In the genomic region with DNA sequence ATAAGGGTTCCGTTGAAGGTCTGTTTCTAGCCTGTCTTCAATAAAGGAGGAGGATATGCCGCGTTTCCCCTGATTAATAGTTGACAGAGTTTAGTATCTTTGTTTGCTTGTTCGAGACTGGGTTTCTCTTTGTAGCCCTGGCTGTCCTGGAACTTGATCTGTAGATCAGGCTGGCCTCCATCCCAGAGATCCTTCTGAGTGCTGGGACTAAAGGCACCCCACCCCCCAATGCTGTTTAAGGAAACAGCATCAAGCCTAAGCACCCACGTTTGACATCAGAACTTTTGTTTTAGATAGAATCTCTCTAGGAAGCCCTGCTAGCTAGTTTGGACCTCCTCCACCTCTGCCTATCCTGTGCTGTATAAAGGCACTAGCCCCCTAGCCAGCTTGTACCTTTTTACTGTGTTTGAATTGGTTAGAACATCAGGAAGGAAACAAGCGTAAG, we compare ENCODE assay signal across 8 mouse cellular contexts. TPM values are rescaled to one million over a fixed set of nuclear protein-coding genes. Genes with fewer than 3 reads are reported as not detected.
DNase-seq lines count a peak whose midpoint lies in the region; ATAC-seq and TF ChIP-seq lines count a peak whose summit lies in the region.

No protein-coding gene starts in this region.

- no peaks in the 10 kb centered on the region for H3K9me3 ChIP-seq in heart, embryonic 10.5 days
- no peaks in the 10 kb centered on the region for H3K9me3 ChIP-seq in G1E (replicated peaks)
- H3K9me3 ChIP-seq in hindbrain, embryonic 11.5 days (ENCODE audit: control insufficient read depth, low read length), result no peaks in the 10 kb centered on the region

- peak; percentile 66 for DNase-seq in heart, embryonic 10.5 days (ENCODE audit: low spot score)
- DNase-seq in heart, adult 9 months (ENCODE audit: low spot score in 2 of 2), result no peak
- no peak for DNase-seq in G1E (ENCODE audit: low spot score)
- DNase-seq in hindbrain, embryonic 11.5 days (ENCODE audit: low spot score), result no peak
- peak; percentile 42 for DNase-seq in lung, postnatal 36 days
- no peak for DNase-seq in embryo, embryonic 9.5 days (ENCODE audit: extremely low spot score)
- no peak for DNase-seq in urinary bladder, postnatal 25 days (ENCODE audit: low spot score)
- no peak for DNase-seq in cerebellum, postnatal 14 days

- no peak for ATAC-seq in G1E (ENCODE audit: extremely low read depth, insufficient number of reproducible peaks, low FRiP score, poor library complexity, severe bottlenecking)
- no peak for ATAC-seq in hindbrain, embryonic 11.5 days (ENCODE audit: low FRiP score)

- no peak for TF ChIP-seq CTCF in G1E (IDR thresholded peaks at IDR 0.05; ENCODE audit: low read depth, low read length)

- no peaks in the 10 kb centered on the region for H3K27me3 ChIP-seq in heart, embryonic 10.5 days (ENCODE audit: insufficient read depth, poor library complexity, severe bottlenecking)
- no peaks in the 10 kb centered on the region for H3K27me3 ChIP-seq in G1E (ENCODE audit: insufficient read depth, low read length)
- H3K27me3 ChIP-seq in hindbrain, embryonic 11.5 days (ENCODE audit: control insufficient read depth, insufficient read depth, low read length), result no peaks in the 10 kb centered on the region

- H3K36me3 ChIP-seq in heart, embryonic 10.5 days, result no peaks in the 10 kb centered on the region
- peaks cover 6% of the 10 kb centered on the region for H3K36me3 ChIP-seq in G1E (replicated peaks)
- H3K36me3 ChIP-seq in hindbrain, embryonic 11.5 days (ENCODE audit: control insufficient read depth, insufficient read depth, low read length), result no peaks in the 10 kb centered on the region

- peak overlapping the region; percentile 96 for H3K27ac ChIP-seq in heart, embryonic 10.5 days
- H3K27ac ChIP-seq in hindbrain, embryonic 11.5 days (ENCODE audit: low read depth, low read length), result no peak overlapping the region

- peak overlapping the region; percentile 64 for H3K4me2 ChIP-seq in hindbrain, embryonic 11.5 days (replicated peaks; ENCODE audit: low read depth, low read length)

- H3K4me3 ChIP-seq in heart, embryonic 10.5 days, result peak overlapping the region; percentile 95
- peak overlapping the region; percentile 98 for H3K4me3 ChIP-seq in G1E (ENCODE audit: low read depth, low read length)
- H3K4me3 ChIP-seq in hindbrain, embryonic 11.5 days (ENCODE audit: low read depth, low read length), result peak overlapping the region; percentile 93

- H3K4me1 ChIP-seq in heart, embryonic 10.5 days, result peaks cover 19% of the 10 kb centered on the region
- peaks cover 40% of the 10 kb centered on the region for H3K4me1 ChIP-seq in G1E (ENCODE audit: insufficient read depth, low read depth, low read length)
- no peaks in the 10 kb centered on the region for H3K4me1 ChIP-seq in hindbrain, embryonic 11.5 days (replicated peaks; ENCODE audit: control insufficient read depth, insufficient read depth, low read length)

- H3K9ac ChIP-seq in hindbrain, embryonic 11.5 days (ENCODE audit: low read depth, low read length), result peak overlapping the region; percentile 91

- WGBS in heart, embryonic 10.5 days, result 18% methylated on average over 6 of the region's 6 CpGs
- 17% methylated on average over 6 of the region's 6 CpGs for WGBS in hindbrain, embryonic 11.5 days

RNA-seq across cellular contexts. Expression of gene Cds2, which starts 1.3 kb away (rescaled TPM):
- 20.0 and 20.4 TPM in 2 replicates for polyA plus RNA-seq in heart, embryonic 10.5 days (2016; fragmentation: Nextera tagmentation; extraction: Ambion mirVana)
- total RNA-seq in G1E (2014; fragmentation: Nextera tagmentation), result 15.8 and 26.6 TPM in 2 replicates
- total RNA-seq in G1E (2017), result 17.6 and 19.6 TPM in 2 replicates
- polyA plus RNA-seq in G1E (2012), result 8.6 and 12.6 TPM in 2 replicates
- 33.5 and 34.5 TPM in 2 replicates for polyA plus RNA-seq in hindbrain, embryonic 11.5 days (2014; fragmentation: Nextera tagmentation; extraction: Ambion mirVana)

RNA-seq across cellular contexts. Expression of gene Pcna, which starts 11.2 kb away (rescaled TPM):
- polyA plus RNA-seq in heart, embryonic 10.5 days (2016; fragmentation: Nextera tagmentation; extraction: Ambion mirVana), result 217 and 273 TPM in 2 replicates
- total RNA-seq in G1E (2014; fragmentation: Nextera tagmentation) (249 and 267 TPM in 2 replicates), G1E (2017) (520 and 531 TPM in 2 replicates)
- 38.5 and 77.8 TPM in 2 replicates for polyA plus RNA-seq in G1E (2012)
- polyA plus RNA-seq in hindbrain, embryonic 11.5 days (2014; fragmentation: Nextera tagmentation; extraction: Ambion mirVana), result 314 and 333 TPM in 2 replicates

RNA-seq across cellular contexts. Expression of gene Tmem230, which starts 16.7 kb away (rescaled TPM):
- polyA plus RNA-seq in heart, embryonic 10.5 days (2016; fragmentation: Nextera tagmentation; extraction: Ambion mirVana), result 39.4 TPM in 2 replicates
- 113 and 147 TPM in 2 replicates for total RNA-seq in G1E (2014; fragmentation: Nextera tagmentation)
- total RNA-seq in G1E (2017), result 41.6 and 42.7 TPM in 2 replicates
- 34.4 and 37.1 TPM in 2 replicates for polyA plus RNA-seq in G1E (2012)
- 58.1 and 66.1 TPM in 2 replicates for polyA plus RNA-seq in hindbrain, embryonic 11.5 days (2014; fragmentation: Nextera tagmentation; extraction: Ambion mirVana)

Comparison
In these comparisons a context has a peak if more than half of its experiments do, and no peak if none do; other contexts are left out.
1. DNase-seq: peak in heart, embryonic 10.5 days (single experiment) and lung, postnatal 36 days (single experiment); none in heart, adult 9 months (0 of 2), G1E (single experiment), hindbrain, embryonic 11.5 days (single experiment), embryo, embryonic 9.5 days (single experiment), urinary bladder, postnatal 25 days (single experiment) and cerebellum, postnatal 14 days (0 of 2).
2. Peak in every context shown above with its lines, with median percentiles within 50 percentile points of each other: H3K4me3 ChIP-seq.